Mouse (Mus musculus) midbrain, postnatal 0 days (tissue): ENCODE data around the gene Cisd3. TPM values are rescaled to one million over a fixed set of nuclear protein-coding genes. Genes with fewer than 3 reads are reported as not detected.
"Not testable (repeated sequence)": the region's sequence is repeated elsewhere in the genome, so short reads cannot be mapped to it uniquely, and the experiment has no call there.

Experiments used
- ATAC-seq: fragments of 200-750 bp; cut with Nextera tagmentation; 2 replicates; pipeline ENCODE4 v1.8.0; 2017; ENCODE audit warnings: moderate number of reproducible peaks, mild to moderate bottlenecking, moderate TSS enrichment, moderate library complexity; ENCODE audit not compliant: low FRiP score
- DNase-seq: peaks from one replicate; pipeline ENCODE4 v3.0.0-alpha.2; 2015; ENCODE audit warnings: low spot score
- H3K27ac ChIP-seq: fragments of 300-500 bp; sonication (generic); 2 replicates; pipeline ENCODE4 v1.5.1; 2014; ENCODE audit warnings: low read depth, mild to moderate bottlenecking, low read length, mixed read lengths
- H3K27me3 ChIP-seq: fragments of 300-500 bp; sonication (generic); 2 replicates; pipeline ENCODE4 v1.6.1; 2014; ENCODE audit warnings: low read length, control low read depth, mixed read lengths; ENCODE audit not compliant: insufficient read depth
- H3K36me3 ChIP-seq: fragments of 300-500 bp; sonication (generic); 2 replicates; pipeline ENCODE4 v1.6.1; 2014; ENCODE audit warnings: low read length, control low read depth, mixed read lengths; ENCODE audit not compliant: insufficient read depth
- H3K4me1 ChIP-seq: fragments of 300-500 bp; sonication (generic); 2 replicates; pipeline ENCODE4 v1.6.1; 2014; ENCODE audit warnings: mild to moderate bottlenecking, control low read depth, antibody characterized with exemption, low read length, mixed read lengths; ENCODE audit not compliant: insufficient read depth
- H3K4me2 ChIP-seq: fragments of 300-500 bp; sonication (generic); 2 replicates; pipeline ENCODE4 v1.6.1; 2014; ENCODE audit warnings: low read depth, mild to moderate bottlenecking, low read length, mixed read lengths; ENCODE audit not compliant: poor library complexity, severe bottlenecking
- H3K4me3 ChIP-seq: fragments of 300-500 bp; sonication (generic); 2 replicates; pipeline ENCODE4 v1.5.1; 2014; ENCODE audit warnings: low read depth, mild to moderate bottlenecking, low read length, moderate library complexity
- H3K9ac ChIP-seq: fragments of 300-500 bp; sonication (generic); replicated peaks from 2 replicates; pipeline ENCODE4 v1.6.1; 2014; ENCODE audit warnings: mild to moderate bottlenecking, low read length, moderate library complexity, mixed read lengths; ENCODE audit not compliant: poor library complexity, severe bottlenecking
- H3K9me3 ChIP-seq: fragments of 300-500 bp; sonication (generic); 2 replicates; pipeline ENCODE4 v1.6.1; 2016; ENCODE audit warnings: low read length, control low read depth
- CTCF ChIP-seq: IDR thresholded peaks from 2 replicates; pipeline ENCODE4 v1.5.1; 2016; ENCODE audit warnings: antibody characterized with exemption, mild to moderate bottlenecking
- WGBS: fragments of 180-500 bp; shearing (Covaris S2); extraction: QIAGEN DNeasy Blood & Tissue Kit; methylation state at CpG from one replicate; pipeline ENCODE4 v1.1.7; 2014; 5-methylcytosine and 5-hydroxymethylcytosine counted together
- polyA plus RNA-seq: library from polyadenylated mRNA; unstranded; fragments of >200 nt; fragmentation: Nextera tagmentation; extraction: Ambion mirVana; gene quantifications from 2 replicates; pipeline ENCODE4 v1.2.1, GENCODE M21; 2015
- total RNA-seq: library from RNA; depleted of rRNA; stranded (reverse); fragments of >200 nt; gene quantifications from 2 replicates; pipeline ENCODE4 v1.2.3, GENCODE M21; 2014; rRNA removed

Cisd3 gene
- 13.3 and 27.0 TPM in 2 replicates for total RNA-seq
- polyA plus RNA-seq: 41.5 and 45.1 TPM in 2 replicates

DNA sequence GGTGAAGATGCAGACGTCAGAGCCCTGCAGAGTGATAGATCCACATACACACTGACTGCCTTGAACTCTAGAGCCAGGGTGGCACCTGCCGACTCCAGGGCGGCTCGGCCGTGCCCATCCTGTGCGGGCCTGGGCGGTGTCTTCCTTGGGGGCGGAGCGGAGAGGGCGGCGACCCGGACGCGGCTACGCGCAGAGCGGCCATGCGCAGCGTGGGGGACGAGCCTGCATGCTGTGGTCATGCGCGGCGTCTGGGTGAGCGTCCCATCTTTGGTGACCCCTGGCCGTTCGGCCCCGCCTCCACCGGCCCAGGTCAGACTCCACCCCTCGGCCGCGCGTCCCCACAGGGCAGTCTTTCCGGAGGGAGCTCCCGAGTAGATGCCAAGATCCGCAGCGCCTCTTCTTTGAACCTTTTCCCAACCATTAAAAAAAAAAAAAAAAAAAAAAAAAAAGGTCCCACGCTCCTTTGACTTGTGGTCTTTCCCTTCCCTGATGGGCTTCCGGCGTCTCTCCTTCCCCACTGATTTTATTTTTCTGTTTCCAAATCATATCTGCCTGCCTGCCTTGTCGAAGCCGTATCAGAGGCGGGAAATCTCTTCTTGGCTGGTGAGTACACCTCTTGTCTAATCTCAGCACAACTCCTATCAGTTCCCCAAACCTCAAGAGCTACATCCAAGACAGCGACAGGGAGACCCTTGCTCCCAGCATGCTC lies at the start of gene Cisd3:
Gene Cisd3 (plus strand): TSS at position 214 of the 709 bp plus-strand sequence.
- Histone ChIP-seq H3K27me3 (no peaks in the 10 kb centered on the region), H3K4me1 (no peaks in the 10 kb centered on the region), H3K4me3 (peak within 1 kb of the TSS; percentile 38), H3K27ac (peak within 1 kb of the TSS; percentile 57), H3K36me3 (peaks cover 27% of the 10 kb centered on the region), H3K9me3 (no peaks in the 10 kb centered on the region), H3K4me2 (peak within 1 kb of the TSS; percentile 91), H3K9ac (peak within 1 kb of the TSS; percentile 44)
- ATAC-seq (peak; percentile 35; the same call in 1 of the 2 replicates), DNase-seq (peak; percentile 66)
- under 1% methylated on average over 40 of the region's 43 CpGs for WGBS
- TF ChIP-seq CTCF: no peak

- Histone ChIP-seq H3K9ac (no peak overlapping the region), H3K36me3 (no peaks in the 10 kb centered on the region), H3K4me1 (no peaks in the 10 kb centered on the region), H3K4me2 (no peak overlapping the region), H3K4me3 (no peak overlapping the region), H3K27me3 (no peaks in the 10 kb centered on the region), H3K9me3 (no peaks in the 10 kb centered on the region), H3K27ac (no peak overlapping the region)
- 63% methylated on average over 8 of the region's 8 CpGs for WGBS
- DNase-seq (peak; percentile 31), ATAC-seq (no peak)
- no peak for TF ChIP-seq CTCF
These were observed 44.0 kb upstream of the Cisd3 start for GRCm38 (mm10) chr11:97641668-97642067.

DNA sequence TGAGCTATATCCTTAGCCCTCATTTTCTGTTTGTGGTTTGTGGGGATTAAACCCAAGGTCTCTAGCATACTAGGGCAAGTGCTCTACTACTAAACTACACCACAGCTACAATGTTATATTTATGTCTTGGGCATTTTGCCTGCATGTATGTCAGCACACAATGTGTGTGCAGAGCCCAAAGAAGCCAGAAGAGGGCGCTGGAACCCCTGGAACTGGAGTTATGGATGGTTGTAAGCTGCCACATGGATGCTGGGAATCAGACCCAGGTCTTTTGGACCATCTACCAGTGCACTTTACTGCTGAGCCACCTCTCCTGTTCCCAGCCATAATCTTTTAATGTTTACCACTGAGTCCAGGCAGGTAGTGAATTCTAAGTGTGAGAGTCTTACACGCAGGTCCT lies 42.9 kb upstream of the Cisd3 start:
- no peak for DNase-seq
- H3K4me1 ChIP-seq: no peaks in the 10 kb centered on the region
- H3K9me3 ChIP-seq: no peaks in the 10 kb centered on the region
- H3K36me3 ChIP-seq: no peaks in the 10 kb centered on the region
- H3K4me2 ChIP-seq: no peak overlapping the region
- H3K9ac ChIP-seq: no peak overlapping the region
- H3K4me3 ChIP-seq: no peak overlapping the region
- 52% methylated on average over 2 of the region's 2 CpGs for WGBS
- no peak for TF ChIP-seq CTCF
- ATAC-seq: no peak
- H3K27me3 ChIP-seq: no peaks in the 10 kb centered on the region
- no peak overlapping the region for H3K27ac ChIP-seq

DNA sequence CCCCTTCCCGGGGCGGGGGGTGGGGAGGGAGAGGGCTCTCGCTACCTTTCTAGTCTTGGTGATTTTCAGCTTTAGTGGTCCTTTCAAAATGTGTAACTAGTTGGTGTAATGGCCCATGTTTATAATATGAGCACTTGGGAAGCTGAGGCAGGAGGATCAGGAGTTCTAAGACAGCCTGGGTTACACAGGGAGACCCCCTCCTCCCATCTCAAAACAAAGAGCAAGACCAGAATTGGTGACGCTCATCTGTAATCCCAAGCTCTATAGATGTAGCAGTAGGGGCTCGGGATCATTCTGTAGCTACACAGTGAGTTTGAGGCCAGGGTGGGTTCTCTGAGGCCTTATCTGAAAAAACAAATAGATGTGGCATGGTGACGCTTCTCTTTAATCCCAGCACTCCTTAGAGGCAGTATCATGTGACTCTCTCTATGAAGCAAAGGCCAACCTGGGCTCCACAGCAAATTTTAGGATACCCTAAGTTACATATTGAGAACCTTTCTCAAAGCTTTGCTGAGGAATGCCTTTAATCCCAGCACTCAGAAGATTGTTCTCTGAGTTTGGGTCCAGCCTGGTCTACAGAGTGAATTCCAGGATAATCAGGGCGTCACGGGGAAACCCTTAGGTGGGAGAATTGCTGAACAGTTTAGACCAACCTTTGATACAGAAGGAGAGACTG lies 42.1 kb upstream of the Cisd3 start:
- DNase-seq: no peak
- TF ChIP-seq CTCF: no peak
- no peak overlapping the region for H3K27ac ChIP-seq
- no peaks in the 10 kb centered on the region for H3K36me3 ChIP-seq
- WGBS: 78% methylated on average over 8 of the region's 8 CpGs
- no peak overlapping the region for H3K9ac ChIP-seq
- H3K4me1 ChIP-seq: no peaks in the 10 kb centered on the region
- H3K4me2 ChIP-seq: no peak overlapping the region
- ATAC-seq: no peak
- no peaks in the 10 kb centered on the region for H3K27me3 ChIP-seq
- H3K4me3 ChIP-seq: no peak overlapping the region
- H3K9me3 ChIP-seq: no peaks in the 10 kb centered on the region

GRCm38 (mm10) chr11:97644834-97645233 lies 40.8 kb upstream of the Cisd3 start:
- no peaks in the 10 kb centered on the region for H3K9me3 ChIP-seq
- H3K4me1 ChIP-seq: no peaks in the 10 kb centered on the region
- no peak overlapping the region for H3K4me3 ChIP-seq
- no peaks in the 10 kb centered on the region for H3K27me3 ChIP-seq
- H3K9ac ChIP-seq: no peak overlapping the region
- WGBS: 1% methylated on average over 6 of the region's 6 CpGs
- ATAC-seq: no peak
- peak; percentile 77 for TF ChIP-seq CTCF
- no peaks in the 10 kb centered on the region for H3K36me3 ChIP-seq
- no peak overlapping the region for H3K27ac ChIP-seq
- no peak overlapping the region for H3K4me2 ChIP-seq
- peak; percentile 58 for DNase-seq

- not testable (repeated sequence) for H3K27me3 ChIP-seq, H3K27ac ChIP-seq, ATAC-seq, H3K4me2 ChIP-seq, H3K36me3 ChIP-seq, H3K4me1 ChIP-seq, H3K9ac ChIP-seq, DNase-seq, H3K9me3 ChIP-seq, H3K4me3 ChIP-seq
- WGBS: 94% methylated on average over 3 of the region's 4 CpGs
These were observed 37.1 kb upstream of the Cisd3 start for GRCm38 (mm10) chr11:97648541-97648940.
